Mouse (Mus musculus): ENCODE data around the gene Gm26992.

GRCm38 (mm10) chrX:103468998-103469397 is 47.2 kb downstream of the Gm26992 start:
- TF ChIP-seq CTCF (IDR thresholded peaks at IDR 0.05; ENCODE audit: borderline replicate concordance, insufficient read depth, low read depth, low read length) (no peak), POLR2A (IDR thresholded peaks at IDR 0.05; ENCODE audit: borderline replicate concordance, insufficient read depth, low read length) (no peak)

All from cerebellum, adult 2 months (tissue).